Mouse (Mus musculus) forebrain, embryonic 12.5 days (tissue): ENCODE measurements around the gene Fbxo44. TPM values are rescaled to one million over a fixed set of nuclear protein-coding genes. Genes with fewer than 3 reads are reported as not detected.
A peak's percentile ranks its signal among the peaks of the same experiment; 100 is the strongest.

ENCODE experiments used
- ATAC-seq: fragments of 200-750 bp; cut with Nextera tagmentation; 2 replicates; pipeline ENCODE4 v1.8.0; 2017; ENCODE audit warnings: moderate TSS enrichment; ENCODE audit not compliant: low FRiP score
- H3K27ac ChIP-seq: fragments of 300-500 bp; sonication (generic); 2 replicates; pipeline ENCODE4 v1.5.1; 2016; ENCODE audit warnings: mild to moderate bottlenecking
- H3K27me3 ChIP-seq: fragments of 300-500 bp; sonication (generic); 2 replicates; pipeline ENCODE4 v1.6.1; 2016; ENCODE audit warnings: mild to moderate bottlenecking
- H3K36me3 ChIP-seq: fragments of 300-500 bp; sonication (generic); replicated peaks from 2 replicates; pipeline ENCODE4 v1.6.1; 2016; ENCODE audit warnings: mild to moderate bottlenecking
- H3K4me1 ChIP-seq: fragments of 300-500 bp; sonication (generic); 2 replicates; pipeline ENCODE4 v1.6.1; 2016
- H3K4me2 ChIP-seq: fragments of 300-500 bp; sonication (generic); 2 replicates; pipeline ENCODE4 v1.6.1; 2016; ENCODE audit warnings: mild to moderate bottlenecking, moderate library complexity
- H3K4me3 ChIP-seq: fragments of 300-500 bp; sonication (generic); replicated peaks from 2 replicates; pipeline ENCODE4 v1.5.1; 2016; ENCODE audit warnings: mild to moderate bottlenecking
- H3K9ac ChIP-seq: fragments of 300-500 bp; sonication (generic); 2 replicates; pipeline ENCODE4 v1.6.1; 2016; ENCODE audit warnings: mild to moderate bottlenecking
- H3K9me3 ChIP-seq: fragments of 300-500 bp; sonication (generic); 2 replicates; pipeline ENCODE4 v1.6.1; 2016
- WGBS: fragments of 180-500 bp; shearing (Covaris S2); methylation state at CpG from one replicate; pipeline ENCODE4 v1.1.7; 2016; 5-methylcytosine and 5-hydroxymethylcytosine counted together
- polyA plus RNA-seq: library from polyadenylated mRNA; unstranded; fragments of >200 nt; fragmentation: Nextera tagmentation; extraction: Ambion mirVana; gene quantifications from 2 replicates; pipeline ENCODE4 v1.2.1, GENCODE M21; 2016

Gene Fbxo44
- polyA plus RNA-seq, 1 experiment from 2014 or later, result 60.5 TPM

GRCm38 (mm10) chr4:148159544-148160435 is 492 bp downstream of the Fbxo44 start:
- peak; percentile 91 for ATAC-seq
- peak overlapping the region; percentile 58 for H3K4me3 ChIP-seq
- H3K4me2 ChIP-seq, result peak overlapping the region; percentile 91
- H3K27ac ChIP-seq, result peak overlapping the region; percentile 85
- WGBS, result under 1% methylated on average over 54 of the region's 55 CpGs
- H3K9me3 ChIP-seq, result no peaks in the 10 kb centered on the region
- peak overlapping the region; percentile 71 for H3K9ac ChIP-seq
- peaks cover 46% of the 10 kb centered on the region for H3K27me3 ChIP-seq
- peaks cover 48% of the 10 kb centered on the region for H3K4me1 ChIP-seq
- H3K36me3 ChIP-seq, result peaks cover 36% of the 10 kb centered on the region

DNA sequence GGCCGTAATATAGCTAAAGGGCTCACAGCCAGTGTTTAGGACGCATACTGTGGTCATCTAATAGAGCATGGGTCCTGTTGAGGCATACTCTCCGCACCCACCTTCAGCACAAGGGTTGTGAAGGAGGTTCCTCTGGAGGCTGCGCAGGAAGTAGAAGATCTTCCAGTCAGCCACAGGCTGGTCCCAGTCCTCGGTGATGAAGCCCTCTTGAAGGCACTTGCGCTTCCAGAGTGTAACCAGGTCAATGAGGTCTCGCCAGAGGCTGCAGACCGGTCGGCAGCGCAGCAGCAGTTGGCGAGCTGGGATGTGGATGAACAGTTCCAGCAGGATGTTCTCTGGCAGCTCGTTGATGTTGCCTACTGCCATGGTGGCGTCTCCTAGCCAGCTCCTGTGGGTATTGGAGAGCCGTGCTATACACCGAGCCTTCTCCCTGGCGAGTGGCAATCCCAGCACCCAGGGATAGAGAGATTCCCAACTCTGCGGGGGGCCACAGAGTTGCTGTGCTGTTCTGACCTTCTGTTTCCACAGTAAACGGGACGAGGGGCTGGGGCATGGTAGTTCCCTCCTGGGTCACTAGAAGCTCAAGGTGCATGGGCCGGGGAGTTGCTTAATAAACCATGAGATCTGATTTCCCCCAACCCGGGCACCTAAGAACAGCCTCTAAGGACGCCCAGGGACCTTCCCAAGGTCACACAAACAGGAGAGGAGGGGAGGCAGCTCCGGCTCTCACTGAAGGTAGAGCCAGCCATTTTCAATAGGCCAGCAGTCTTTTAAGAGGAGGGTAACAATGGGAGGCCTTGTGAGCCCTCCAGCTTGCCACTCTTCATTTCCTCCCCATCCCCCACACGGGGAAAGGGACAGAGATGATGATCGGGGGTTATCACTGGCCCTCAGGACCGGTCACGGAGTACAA is 1.6 kb downstream of the Fbxo44 start:
- Histone ChIP-seq H3K4me2 (peak overlapping the region; percentile 91), H3K27me3 (peaks cover 35% of the 10 kb centered on the region), H3K9ac (peak overlapping the region; percentile 71), H3K27ac (peak overlapping the region; percentile 85), H3K36me3 (peaks cover 46% of the 10 kb centered on the region), H3K4me1 (peaks cover 37% of the 10 kb centered on the region), H3K9me3 (no peaks in the 10 kb centered on the region), H3K4me3 (peak overlapping the region; percentile 58)
- WGBS, result 22% methylated on average over 27 of the region's 27 CpGs
- ATAC-seq, result peak; percentile 7; the same call in 1 of the 2 replicates

DNA sequence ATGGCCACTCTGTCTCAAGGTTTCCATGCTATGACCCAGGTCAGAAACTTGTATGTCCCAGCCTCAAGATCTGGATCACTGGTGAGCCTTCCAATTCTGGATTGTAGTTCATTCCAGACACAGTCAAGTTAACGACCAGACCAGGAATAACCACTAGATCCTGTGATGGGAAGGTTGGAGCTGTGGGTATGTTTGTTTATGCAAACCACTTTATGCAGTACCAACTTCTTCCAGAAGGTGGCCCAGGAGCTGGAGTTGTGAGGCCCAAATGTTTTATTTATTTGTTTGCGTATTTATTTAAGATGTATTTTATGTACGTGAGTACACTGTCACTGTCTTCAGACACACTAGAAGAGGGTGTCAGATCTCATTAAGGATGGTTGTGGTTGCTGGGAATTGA is 5.3 kb downstream of the Fbxo44 start:
- Histone ChIP-seq H3K4me1 (peaks cover 38% of the 10 kb centered on the region), H3K27me3 (no peaks in the 10 kb centered on the region), H3K9ac (no peak overlapping the region), H3K4me2 (no peak overlapping the region), H3K4me3 (no peak overlapping the region), H3K9me3 (no peaks in the 10 kb centered on the region), H3K36me3 (peaks cover 60% of the 10 kb centered on the region), H3K27ac (no peak overlapping the region)
- WGBS, result 62% methylated on average over 3 of the region's 3 CpGs
- no peak for ATAC-seq

DNA sequence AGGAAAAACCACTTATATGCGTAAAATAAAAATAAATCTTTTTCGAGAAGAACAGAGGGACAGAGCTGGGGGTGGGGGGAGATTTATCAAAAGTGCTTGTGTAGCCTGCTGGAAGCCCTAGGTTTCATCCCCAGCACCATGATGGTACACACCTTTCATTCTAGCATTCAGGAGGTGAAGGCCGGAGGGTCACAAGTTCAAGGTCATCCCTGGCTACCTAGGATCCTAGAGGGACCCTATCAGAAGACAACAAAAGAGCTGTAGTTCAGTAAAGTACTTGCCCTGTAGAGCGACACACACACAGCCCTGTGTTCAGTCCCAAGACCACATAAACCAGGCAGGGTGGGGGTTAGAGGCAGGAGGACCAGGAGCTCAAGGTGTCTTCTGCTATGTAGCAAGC is 6.3 kb downstream of the Fbxo44 start:
- Histone ChIP-seq H3K27me3 (no peaks in the 10 kb centered on the region), H3K27ac (no peak overlapping the region), H3K9me3 (no peaks in the 10 kb centered on the region), H3K9ac (no peak overlapping the region), H3K36me3 (peaks cover 63% of the 10 kb centered on the region), H3K4me1 (peaks cover 36% of the 10 kb centered on the region), H3K4me3 (no peak overlapping the region), H3K4me2 (no peak overlapping the region)
- 97% methylated on average over 4 of the region's 4 CpGs for WGBS
- ATAC-seq, result no peak

GRCm38 (mm10) chr4:148152547-148152946 is 7.7 kb downstream of the Fbxo44 start:
- Histone ChIP-seq H3K9me3 (no peaks in the 10 kb centered on the region), H3K27me3 (no peaks in the 10 kb centered on the region), H3K9ac (no peak overlapping the region), H3K27ac (peak overlapping the region; percentile 85; the same call in 1 of the 2 replicates), H3K4me3 (no peak overlapping the region), H3K4me2 (no peak overlapping the region), H3K36me3 (peaks cover 56% of the 10 kb centered on the region), H3K4me1 (peaks cover 21% of the 10 kb centered on the region)
- WGBS, result 82% methylated on average over 5 of the region's 5 CpGs
- no peak for ATAC-seq

DNA sequence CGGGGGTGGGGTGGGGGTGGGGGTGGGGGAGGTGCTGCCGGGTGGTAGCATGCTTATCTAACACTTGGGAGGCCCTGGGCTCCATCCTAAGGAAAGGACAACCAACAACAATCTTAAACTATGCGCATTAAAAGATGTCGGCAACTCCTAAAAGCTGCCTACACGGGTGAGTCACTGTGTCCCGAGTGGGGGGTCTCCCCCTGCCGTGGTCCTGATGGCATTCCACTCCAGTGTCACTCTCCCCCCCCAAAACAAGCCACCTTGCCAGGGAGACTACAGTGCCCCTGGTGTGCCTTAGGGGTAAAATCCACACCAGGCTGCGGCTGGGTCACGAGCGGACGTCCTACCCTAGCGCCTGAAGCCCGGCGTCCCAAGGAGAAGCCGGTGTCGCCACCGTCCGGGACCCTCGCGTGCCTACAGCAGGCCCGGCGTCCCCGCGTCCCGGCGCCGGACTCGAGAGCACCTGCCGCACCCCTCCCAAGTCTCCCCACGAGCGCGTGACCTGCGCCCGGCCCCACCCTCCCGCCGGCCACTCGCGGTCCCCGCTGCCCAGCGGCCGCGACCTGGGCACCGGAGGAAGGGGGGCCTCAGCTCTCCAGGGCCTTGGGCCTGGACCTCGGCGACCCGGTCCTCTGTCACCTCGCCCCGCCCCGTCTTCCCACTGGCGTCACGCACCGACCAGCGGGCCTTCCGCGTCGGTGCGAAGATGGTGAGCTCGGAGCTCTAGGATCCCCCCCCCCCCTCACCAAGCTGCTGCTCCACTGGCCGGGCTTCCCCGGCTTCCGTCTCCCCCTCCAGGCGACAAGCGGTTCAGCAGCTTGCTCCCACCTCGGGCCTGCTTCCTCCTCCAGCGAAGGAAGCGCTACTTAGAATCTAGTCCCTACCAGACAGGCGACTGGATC is 8.8 kb downstream of the Fbxo44 start, which contains the start of gene Fbxo6:
Gene Fbxo6 (minus strand): TSS at position 874 of the 902 bp plus-strand sequence.
- Histone ChIP-seq H3K9ac (peak within 1 kb of the TSS; percentile 78), H3K27ac (peak within 1 kb of the TSS; percentile 85), H3K27me3 (no peaks in the 10 kb centered on the region), H3K9me3 (no peaks in the 10 kb centered on the region), H3K4me2 (peak within 1 kb of the TSS; percentile 96), H3K4me3 (peak within 1 kb of the TSS; percentile 62), H3K36me3 (peaks cover 55% of the 10 kb centered on the region), H3K4me1 (peaks cover 14% of the 10 kb centered on the region)
- peak; percentile 92 for ATAC-seq
- 2% methylated on average over 53 of the region's 67 CpGs for WGBS

GRCm38 (mm10) chr4:148150953-148151266 is 9.4 kb downstream of the Fbxo44 start:
- H3K4me2 ChIP-seq, result peak overlapping the region; percentile 96
- no peaks in the 10 kb centered on the region for H3K27me3 ChIP-seq
- H3K36me3 ChIP-seq, result peaks cover 55% of the 10 kb centered on the region
- ATAC-seq, result no peak
- 50% methylated on average over 3 of the region's 3 CpGs for WGBS
- peaks cover 14% of the 10 kb centered on the region for H3K4me1 ChIP-seq
- H3K27ac ChIP-seq, result peak overlapping the region; percentile 85
- peak overlapping the region; percentile 78; the same call in 1 of the 2 replicates for H3K9ac ChIP-seq
- no peaks in the 10 kb centered on the region for H3K9me3 ChIP-seq
- peak overlapping the region; percentile 62 for H3K4me3 ChIP-seq

DNA sequence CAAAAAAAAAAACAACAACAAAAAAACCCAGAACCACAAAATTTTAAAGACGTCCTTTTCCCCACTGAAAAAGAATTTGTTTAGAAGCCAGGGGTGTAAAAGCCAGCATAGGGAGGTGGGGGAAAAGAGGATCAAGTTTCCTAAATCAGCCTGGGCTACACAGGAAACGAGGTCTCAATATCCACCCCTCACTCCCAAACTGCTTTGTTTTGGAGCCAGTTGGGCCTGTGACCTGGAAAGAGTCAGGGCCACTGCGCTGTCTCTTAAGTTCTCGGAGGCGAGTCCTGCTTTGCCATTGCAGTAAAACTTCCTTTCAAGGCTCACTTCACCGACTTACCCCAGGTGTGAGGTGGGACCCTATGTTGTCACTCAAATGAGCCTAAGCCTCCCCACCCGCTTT is 10.0 kb downstream of the Fbxo44 start:
- Histone ChIP-seq H3K27ac (no peak overlapping the region), H3K27me3 (no peaks in the 10 kb centered on the region), H3K4me2 (no peak overlapping the region), H3K36me3 (peaks cover 55% of the 10 kb centered on the region), H3K9ac (no peak overlapping the region), H3K4me3 (no peak overlapping the region), H3K9me3 (no peaks in the 10 kb centered on the region), H3K4me1 (peaks cover 14% of the 10 kb centered on the region)
- 51% methylated on average over 7 of the region's 7 CpGs for WGBS
- no peak for ATAC-seq

- Histone ChIP-seq H3K4me2 (no peak overlapping the region), H3K36me3 (peaks cover 55% of the 10 kb centered on the region), H3K4me1 (peaks cover 14% of the 10 kb centered on the region), H3K27ac (no peak overlapping the region), H3K27me3 (no peaks in the 10 kb centered on the region), H3K4me3 (no peak overlapping the region), H3K9me3 (no peaks in the 10 kb centered on the region), H3K9ac (no peak overlapping the region)
- ATAC-seq, result no peak
- 74% methylated on average over 12 of the region's 12 CpGs for WGBS
Observed at GRCm38 (mm10) chr4:148149540-148149939, 10.7 kb downstream of the Fbxo44 start.

DNA sequence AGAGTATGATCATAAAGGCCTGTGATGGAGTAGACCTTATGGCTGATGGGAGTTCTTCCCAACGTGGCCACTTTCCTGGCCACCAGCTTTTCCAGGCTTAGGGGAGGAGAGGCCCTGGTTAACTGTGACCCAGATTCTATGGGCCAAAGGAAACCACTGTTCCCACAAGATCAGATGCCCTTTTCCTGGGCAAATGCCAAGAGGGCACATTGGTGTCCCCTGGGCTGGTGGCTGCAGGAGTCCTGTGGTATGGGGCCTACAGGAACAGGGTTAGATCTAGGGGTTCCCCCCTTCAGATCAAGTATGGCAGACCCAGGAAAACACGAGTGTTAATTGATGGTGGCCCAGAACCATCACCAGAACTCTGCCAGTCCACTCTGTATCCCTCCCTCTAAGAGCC is 12.6 kb downstream of the Fbxo44 start:
- Histone ChIP-seq H3K27me3 (no peaks in the 10 kb centered on the region), H3K36me3 (peaks cover 49% of the 10 kb centered on the region)
- WGBS, result 91% methylated on average over 2 of the region's 2 CpGs

DNA sequence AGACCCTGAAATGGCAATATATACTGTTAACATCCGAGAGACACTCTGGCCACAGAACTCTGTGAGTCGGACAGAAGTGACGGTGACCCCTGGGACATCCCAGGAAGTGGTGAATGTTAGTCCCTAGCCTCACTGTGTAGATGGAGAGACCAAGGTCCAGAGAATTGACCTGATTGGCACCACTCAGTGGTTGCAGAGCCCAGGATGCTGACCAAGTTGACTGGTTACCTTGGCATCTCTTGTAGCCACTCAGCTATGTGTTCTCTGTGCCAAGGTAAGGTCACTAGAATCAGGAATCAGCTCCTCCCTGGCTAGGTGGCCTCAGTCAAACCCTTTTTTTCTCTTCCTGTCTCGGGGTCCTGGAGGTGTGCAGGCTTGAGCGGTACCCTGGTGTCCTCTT is 16.6 kb downstream of the Fbxo44 start:
- H3K4me2 ChIP-seq, result no peak overlapping the region
- H3K27me3 ChIP-seq, result peaks cover 7% of the 10 kb centered on the region
- H3K27ac ChIP-seq, result no peak overlapping the region
- H3K9me3 ChIP-seq, result no peaks in the 10 kb centered on the region
- no peak overlapping the region for H3K9ac ChIP-seq
- peaks cover 16% of the 10 kb centered on the region for H3K4me1 ChIP-seq
- 90% methylated on average over 5 of the region's 5 CpGs for WGBS
- peaks cover 41% of the 10 kb centered on the region for H3K36me3 ChIP-seq
- ATAC-seq, result no peak
- no peak overlapping the region for H3K4me3 ChIP-seq

More for the DNA sequence above, 12.6 kb downstream of the Fbxo44 start:
- peaks cover 16% of the 10 kb centered on the region for H3K4me1 ChIP-seq
- no peak for ATAC-seq
- no peak overlapping the region for H3K4me2 ChIP-seq
- H3K9ac ChIP-seq, result no peak overlapping the region
- H3K9me3 ChIP-seq, result no peaks in the 10 kb centered on the region
- no peak overlapping the region for H3K4me3 ChIP-seq
- no peak overlapping the region for H3K27ac ChIP-seq
